Mouse (Mus musculus) heart, postnatal 10 days (tissue): Measurements from ENCODE around the gene Vps51. TPM values are rescaled to one million over a fixed set of nuclear protein-coding genes. Genes with fewer than 3 reads are reported as not detected.
A peak's percentile ranks its signal among the peaks of the same experiment; 100 is the strongest.

ENCODE experiments used
- DNase-seq, 2 experiments: peaks; one replicate each; pipeline ENCODE4 v3.0.0; 2021
- intact Hi-C: fragments of 180-260 bp; cut with DNase I; formaldehyde crosslinking; loops from one replicate; pipeline ENCODE4 v1.15.1; 2025
- total RNA-seq, 2 experiments: library from RNA; stranded (reverse); gene quantifications; 2 replicates each; pipeline ENCODE4 v1.2.3; 2021

Gene Vps51
- total RNA-seq, result 10 to 100 TPM; 36.4 TPM

GRCm38 (mm10) chr19:6076564-6077393 is at the start of gene Vps51:
TSS of gene Vps51 (minus strand) at chr19:6077231.
- DNase-seq, result peak; percentile 92 to 93
- intact Hi-C loops, result loop anchor here (2.0 kb wide), 1 partner anchor 16 kb away; the partner anchor contains the start of gene Znhit2

- peak; percentile 46 to 77 for DNase-seq
- intact Hi-C loops, result loop anchor here (2.0 to 5.0 kb wide), 2 partner anchors 79 to 161 kb away; partner anchors contain the start of genes Pola2 and Syvn1
These were observed 49.3 kb upstream of the Vps51 start for GRCm38 (mm10) chr19:6126289-6126688.

GRCm38 (mm10) chr19:6124898-6125297 is 47.9 kb upstream of the Vps51 start:
- intact Hi-C loops, result loop anchor here (5.0 kb wide), 2 partner anchors 78 to 223 kb away; partner anchors contain the start of gene Syvn1
- no peak for DNase-seq

GRCm38 (mm10) chr19:6123330-6123729 is 46.3 kb upstream of the Vps51 start:
- DNase-seq, result no peak
- intact Hi-C loops, result loop anchor here (5.0 kb wide), 1 partner anchor 221 kb away; no protein-coding TSS in a partner anchor

- intact Hi-C loops, result loop anchor here (1.0 to 5.0 kb wide), 2 partner anchors 156 to 219 kb away; no protein-coding TSS in a partner anchor
- no peak for DNase-seq
These were observed 44.7 kb upstream of the Vps51 start for GRCm38 (mm10) chr19:6121761-6122160.

- no peak for DNase-seq
- intact Hi-C loops, result loop anchor here (2.0 kb wide), 1 partner anchor 34 kb away; the partner anchor contains the start of genes Cdca5 and Zfpl1
These were observed 41.7 kb upstream of the Vps51 start for GRCm38 (mm10) chr19:6118677-6119185.

- intact Hi-C loops, result loop anchor here (2.0 kb wide), 1 partner anchor 33 kb away; the partner anchor contains the start of genes Cdca5 and Zfpl1
- peak; percentile 93 for DNase-seq
These were observed 41.1 kb upstream of the Vps51 start, which contains the start of gene Sac3d1 for GRCm38 (mm10) chr19:6117986-6118676. TSS of gene Sac3d1 (minus strand) at chr19:6118650.

GRCm38 (mm10) chr19:6117346-6117985 is 40.4 kb upstream of the Vps51 start:
- no peak for DNase-seq
- intact Hi-C loops, result no loop called here

- intact Hi-C loops, result no loop called here
- peak; percentile 34 to 37 for DNase-seq
These were observed 39.3 kb upstream of the Vps51 start for GRCm38 (mm10) chr19:6116113-6116850.

- intact Hi-C loops, result no loop called here
- DNase-seq, result no peak
These were observed 36.1 kb upstream of the Vps51 start for GRCm38 (mm10) chr19:6113116-6113515.

GRCm38 (mm10) chr19:6105586-6105985 is 28.6 kb upstream of the Vps51 start, which contains the start of gene Naaladl1:
TSS of gene Naaladl1 (plus strand) at chr19:6105782.
- intact Hi-C loops, result no loop called here
- no peak for DNase-seq

GRCm38 (mm10) chr19:6104476-6104875 is 27.4 kb upstream of the Vps51 start:
- intact Hi-C loops, result no loop called here
- no peak for DNase-seq

GRCm38 (mm10) chr19:6102169-6102853 is 25.3 kb upstream of the Vps51 start:
- intact Hi-C loops, result no loop called here
- DNase-seq, result peak in 1 of 2 experiments; percentile 24

GRCm38 (mm10) chr19:6101186-6101585 is 24.2 kb upstream of the Vps51 start:
- DNase-seq, result no peak
- intact Hi-C loops, result no loop called here

- intact Hi-C loops, result no loop called here
These were observed 20.8 kb upstream of the Vps51 start for GRCm38 (mm10) chr19:6097847-6098246.

GRCm38 (mm10) chr19:6094119-6094518 is 17.1 kb upstream of the Vps51 start, which contains the start of gene AC131692.1:
TSS of gene AC131692.1 (plus strand) at chr19:6094419.
- intact Hi-C loops, result no loop called here
- no peak for DNase-seq

More at GRCm38 (mm10) chr19:6097847-6098246, 20.8 kb upstream of the Vps51 start:
- no peak for DNase-seq

- intact Hi-C loops, result no loop called here
- DNase-seq, result no peak
These were observed 11.8 kb upstream of the Vps51 start for GRCm38 (mm10) chr19:6088841-6089240.

GRCm38 (mm10) chr19:6085417-6085879 is 8.4 kb upstream of the Vps51 start:
- intact Hi-C loops, result loop anchor here (2.0 kb wide), 1 partner anchor 33 kb away; the partner anchor contains the start of gene Sac3d1
- DNase-seq, result peak; percentile 44 to 51
